Mouse (Mus musculus): ENCODE results near the gene Tex38. TPM values are rescaled to one million over a fixed set of nuclear protein-coding genes. Genes with fewer than 3 reads are reported as not detected.

Tex38 gene
- not detected in 4 replicates for total RNA-seq (2023; ENCODE audit: inconsistent age)

DNA sequence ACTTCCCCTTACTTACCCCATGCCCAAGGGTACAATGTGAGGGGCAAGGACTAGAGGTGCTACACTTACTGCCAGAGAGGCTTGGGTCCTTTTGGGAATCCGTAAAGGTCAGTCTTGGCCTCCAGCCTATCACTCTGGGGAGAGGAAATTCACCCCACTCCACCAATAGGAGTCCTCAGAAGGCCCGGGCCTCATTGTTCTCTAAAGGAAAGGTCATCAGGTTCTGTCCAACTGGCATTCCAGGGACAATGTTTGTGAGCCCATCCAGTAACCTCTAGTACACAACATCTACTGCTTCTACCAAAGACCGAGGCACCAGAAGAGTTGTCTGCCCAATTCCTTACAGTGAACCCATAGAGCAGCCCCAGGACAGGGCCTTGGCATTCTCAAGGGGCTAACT lies at the start of gene Tex38:
Tex38 (minus strand) TSS at position 101 of the 400 bp plus-strand sequence.

DNA sequence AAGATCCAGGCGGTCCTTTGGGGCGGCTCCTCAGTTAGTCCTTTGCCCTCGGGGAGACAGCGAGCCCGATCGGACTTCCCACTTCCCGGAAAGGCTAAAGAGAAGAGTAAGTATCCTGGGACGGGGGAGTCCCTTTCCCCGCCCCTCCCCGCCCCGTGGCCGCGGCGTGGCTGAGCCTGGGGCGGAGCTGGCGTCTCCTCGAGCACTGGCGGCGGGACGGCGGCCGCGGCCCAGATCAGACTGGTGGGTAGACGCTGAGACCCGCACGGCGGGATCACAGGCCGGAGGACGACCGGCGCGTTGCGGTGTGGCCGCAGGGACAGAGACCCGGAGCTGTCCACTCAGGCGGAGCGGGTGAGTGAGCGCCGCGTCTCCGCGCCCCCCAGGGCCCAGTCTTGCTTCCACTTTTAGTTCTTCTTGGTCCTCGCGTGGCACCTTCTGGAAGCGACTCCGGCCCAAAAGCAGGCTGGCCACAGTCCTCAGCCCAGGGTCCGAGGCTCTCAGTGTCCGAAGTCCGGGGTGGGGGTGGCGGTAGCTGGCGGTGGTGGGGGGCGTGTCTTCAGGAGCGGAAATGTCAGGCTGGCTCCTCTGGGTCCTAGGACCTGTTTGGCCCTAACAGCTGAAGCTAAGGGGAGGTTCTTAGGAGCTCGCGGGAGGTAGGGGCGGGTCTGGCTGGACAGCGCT lies 47.2 kb upstream of the Tex38 start, which contains the start of gene Mob3c:
Mob3c (plus strand) TSS at position 205 of the 684 bp plus-strand sequence.

DNA sequence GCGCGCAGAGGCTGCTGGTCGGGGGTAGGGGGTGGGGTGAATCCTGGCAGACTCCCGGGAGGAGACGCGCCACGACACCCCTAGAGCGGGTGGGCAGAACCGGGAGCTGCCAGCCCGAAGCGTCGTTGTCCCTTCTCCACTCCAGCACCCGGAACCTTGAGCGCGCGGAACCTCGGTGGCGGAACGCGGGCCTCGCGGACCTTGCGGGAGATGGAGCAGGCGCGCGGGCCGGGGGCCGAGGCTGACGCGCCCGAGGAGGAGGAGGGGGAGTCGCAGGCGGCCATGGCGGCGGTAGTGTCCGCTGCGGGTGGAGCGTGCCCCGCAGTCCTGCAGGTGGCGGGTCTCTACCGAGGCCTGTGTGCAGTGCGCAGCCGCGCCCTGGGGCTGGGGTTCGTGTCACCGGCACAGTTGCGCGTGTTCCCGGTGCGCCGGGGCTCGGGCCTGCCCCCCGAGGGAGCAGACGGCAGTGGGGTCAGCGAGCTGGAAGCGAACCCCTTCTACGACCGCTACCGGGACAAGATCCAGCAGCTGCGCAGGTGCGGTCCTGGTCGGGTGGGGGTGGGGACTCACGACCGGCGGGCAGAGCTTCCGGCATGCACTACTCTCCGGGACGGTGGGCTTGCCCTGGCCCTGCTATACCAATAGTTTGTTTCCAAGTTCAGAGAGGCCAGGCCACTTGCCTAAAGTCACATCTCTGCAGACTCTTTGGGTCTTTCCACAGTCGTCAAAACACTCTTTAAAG lies 4.1 kb upstream of the Tex38 start, which contains the start of gene Atpaf1:
Atpaf1 (plus strand) TSS at position 44 of the 742 bp plus-strand sequence.

DNA sequence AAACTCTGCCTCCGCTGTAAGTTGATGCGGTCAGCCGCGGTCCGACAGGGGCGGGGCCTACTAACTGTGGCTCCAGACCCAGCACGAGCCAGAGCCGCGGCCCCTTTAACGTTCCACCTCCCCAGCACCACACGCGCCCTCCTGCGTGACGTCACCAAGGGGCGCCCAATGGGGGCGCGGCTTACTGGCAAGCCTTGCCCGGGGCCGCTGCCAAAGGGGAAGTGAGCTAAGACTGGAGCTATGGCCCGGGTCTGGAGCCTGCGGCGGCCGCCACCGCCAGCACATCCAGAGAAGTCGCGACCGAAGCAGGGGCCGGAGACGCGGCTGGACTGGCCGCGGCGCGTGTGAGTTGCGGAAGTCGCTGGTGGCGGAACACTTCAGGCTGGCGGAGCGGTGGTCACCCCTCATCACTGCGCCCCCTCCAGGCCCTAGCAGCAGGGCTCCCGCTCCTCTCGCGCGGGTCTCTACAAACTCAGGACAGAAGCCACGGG lies 43.2 kb downstream of the Tex38 start, which contains the start of gene Efcab14:
Efcab14 (plus strand) TSS at position 194 of the 491 bp plus-strand sequence.

Other genes starting within 250 kb of the Tex38 start
- gene Cyp4a31, start 217.4 kb downstream of the Tex38 start, total RNA-seq (2023; ENCODE audit: inconsistent age): not detected in 4 replicates
- gene Cyp4a32, start 180.0 kb downstream of the Tex38 start, total RNA-seq (2023; ENCODE audit: inconsistent age): not detected in 4 replicates
- gene Cyp4b1, start 133.3 kb downstream of the Tex38 start, total RNA-seq (2023; ENCODE audit: inconsistent age): not detected in 4 replicates
- gene Efcab14, start 43.3 kb downstream of the Tex38 start, total RNA-seq (2023; ENCODE audit: inconsistent age): 37.3 to 47.9 TPM (median 43.7 TPM) in 4 replicates
- 14.4 to 21.7 TPM (median 17.0 TPM) in 4 replicates for gene Atpaf1, start 3.8 kb upstream of the Tex38 start, total RNA-seq (2023; ENCODE audit: inconsistent age)
- gene Mob3c, start 47.1 kb upstream of the Tex38 start, total RNA-seq (2023; ENCODE audit: inconsistent age): 14.0 to 21.0 TPM (median 18.6 TPM) in 4 replicates
- gene Mknk1, start 58.2 kb upstream of the Tex38 start, total RNA-seq (2023; ENCODE audit: inconsistent age): 63.2 to 79.8 TPM (median 68.3 TPM) in 4 replicates
- 0.35 to 1.5 TPM (median 0.74 TPM) in 3 of 4 replicates, not detected in the other for gene Kncn, start 103.4 kb upstream of the Tex38 start, total RNA-seq (2023; ENCODE audit: inconsistent age)
- gene 6430628N08Rik, start 109.6 kb upstream of the Tex38 start, total RNA-seq (2023; ENCODE audit: inconsistent age): not detected in 4 replicates
- gene Dmbx1, start 158.9 kb upstream of the Tex38 start, total RNA-seq (2023; ENCODE audit: inconsistent age): not detected in 4 replicates
- 34.4 to 38.7 TPM (median 36.7 TPM) in 4 replicates for gene Faah, start 236.9 kb upstream of the Tex38 start, total RNA-seq (2023; ENCODE audit: inconsistent age)